Mouse (Mus musculus) embryonic facial prominence, embryonic 14.5 days (tissue): Measurements from ENCODE around the gene Agmo. TPM values are rescaled to one million over a fixed set of nuclear protein-coding genes. Genes with fewer than 3 reads are reported as not detected.

ENCODE experiments used
- ATAC-seq: fragments of 200-750 bp; cut with Nextera tagmentation; 2 replicates; pipeline ENCODE4 v1.8.0; 2017; ENCODE audit warnings: low read depth, moderate number of reproducible peaks, moderate TSS enrichment
- DNase-seq: peaks from one replicate; pipeline ENCODE4 v3.0.0-alpha.2; 2015; ENCODE audit warnings: low spot score
- H3K27ac ChIP-seq: fragments of 300-500 bp; sonication (generic); replicated peaks from 2 replicates; pipeline ENCODE4 v1.5.1; 2014; ENCODE audit warnings: low read depth, mild to moderate bottlenecking, low read length, moderate library complexity
- H3K27me3 ChIP-seq: fragments of 300-500 bp; sonication (generic); replicated peaks from 2 replicates; pipeline ENCODE4 v1.6.1; 2014; ENCODE audit warnings: low read length; ENCODE audit not compliant: control insufficient read depth, insufficient read depth
- H3K36me3 ChIP-seq: fragments of 300-500 bp; sonication (generic); 2 replicates; pipeline ENCODE4 v1.6.1; 2014; ENCODE audit warnings: low read length, mixed read lengths; ENCODE audit not compliant: control insufficient read depth, insufficient read depth
- H3K4me1 ChIP-seq: fragments of 300-500 bp; sonication (generic); 2 replicates; pipeline ENCODE4 v1.6.1; 2014; ENCODE audit warnings: antibody characterized with exemption, low read length; ENCODE audit not compliant: control insufficient read depth, insufficient read depth
- H3K4me2 ChIP-seq: fragments of 300-500 bp; sonication (generic); 2 replicates; pipeline ENCODE4 v1.6.1; 2014; ENCODE audit warnings: low read depth, mild to moderate bottlenecking, low read length, moderate library complexity, mixed read lengths
- H3K4me3 ChIP-seq: fragments of 300-500 bp; sonication (generic); 2 replicates; pipeline ENCODE4 v1.5.1; 2014; ENCODE audit warnings: low read depth, mild to moderate bottlenecking, low read length
- H3K9ac ChIP-seq: fragments of 300-500 bp; sonication (generic); 2 replicates; pipeline ENCODE4 v1.6.1; 2014; ENCODE audit warnings: low read depth, mild to moderate bottlenecking, low read length, moderate library complexity, mixed read lengths
- H3K9me3 ChIP-seq: fragments of 300-500 bp; sonication (generic); 2 replicates; pipeline ENCODE4 v1.6.1; 2016; ENCODE audit warnings: low read length; ENCODE audit not compliant: control insufficient read depth
- WGBS: fragments of 180-500 bp; shearing (Covaris S2); extraction: QIAGEN DNeasy Blood & Tissue Kit; methylation state at CpG from one replicate; pipeline ENCODE4 v1.1.7; 2014; 5-methylcytosine and 5-hydroxymethylcytosine counted together
- polyA plus RNA-seq: library from polyadenylated mRNA; unstranded; fragments of >200 nt; fragmentation: Nextera tagmentation; extraction: Ambion mirVana; gene quantifications from 2 replicates; pipeline ENCODE4 v1.2.1, GENCODE M21; 2014

Gene Agmo
- polyA plus RNA-seq, 1 experiment from 2014 or later, result 1.6 TPM

- Histone ChIP-seq H3K36me3 (no peaks in the 10 kb centered on the region), H3K4me3 (no peak overlapping the region), H3K27ac (no peak overlapping the region), H3K4me1 (no peaks in the 10 kb centered on the region), H3K4me2 (no peak overlapping the region), H3K9ac (no peak overlapping the region), H3K27me3 (no peaks in the 10 kb centered on the region), H3K9me3 (no peaks in the 10 kb centered on the region)
- 100% methylated on average over 3 of the region's 3 CpGs for WGBS
- DNase-seq, result no peak
- ATAC-seq, result no peak
Measured at GRCm38 (mm10) chr12:37263685-37264084, 22.2 kb downstream of the Agmo start.

- no peak overlapping the region for H3K4me2 ChIP-seq
- no peak overlapping the region for H3K4me3 ChIP-seq
- H3K9ac ChIP-seq, result no peak overlapping the region
- H3K4me1 ChIP-seq, result no peaks in the 10 kb centered on the region
- H3K27ac ChIP-seq, result no peak overlapping the region
- no peaks in the 10 kb centered on the region for H3K9me3 ChIP-seq
- DNase-seq, result peak; percentile 22
- no peak for ATAC-seq
- whole genome bisulfite sequencing, result 58% methylated on average over 6 of the region's 6 CpGs
- H3K27me3 ChIP-seq, result no peaks in the 10 kb centered on the region
- no peaks in the 10 kb centered on the region for H3K36me3 ChIP-seq
Measured at GRCm38 (mm10) chr12:37268636-37269152, 27.3 kb downstream of the Agmo start.

- 70% methylated on average over 3 of the region's 3 CpGs for WGBS
- no peak overlapping the region for H3K4me3 ChIP-seq
- ATAC-seq (no peak), DNase-seq (no peak)
- no peaks in the 10 kb centered on the region for H3K27me3 ChIP-seq
- H3K4me1 ChIP-seq, result no peaks in the 10 kb centered on the region
- H3K4me2 ChIP-seq, result no peak overlapping the region
- H3K9me3 ChIP-seq, result no peaks in the 10 kb centered on the region
- no peak overlapping the region for H3K9ac ChIP-seq
- H3K27ac ChIP-seq, result no peak overlapping the region
- H3K36me3 ChIP-seq, result no peaks in the 10 kb centered on the region
Measured at GRCm38 (mm10) chr12:37272660-37273059, 31.2 kb downstream of the Agmo start.

GRCm38 (mm10) chr12:37273964-37274657, 32.7 kb downstream of the Agmo start:
- H3K36me3 ChIP-seq, result no peaks in the 10 kb centered on the region
- H3K27ac ChIP-seq, result no peak overlapping the region
- no peaks in the 10 kb centered on the region for H3K9me3 ChIP-seq
- no peak overlapping the region for H3K4me3 ChIP-seq
- H3K4me1 ChIP-seq, result no peaks in the 10 kb centered on the region
- DNase-seq (no peak), ATAC-seq (no peak)
- no peaks in the 10 kb centered on the region for H3K27me3 ChIP-seq
- H3K9ac ChIP-seq, result no peak overlapping the region
- H3K4me2 ChIP-seq, result no peak overlapping the region
- 82% methylated on average over 5 of the region's 5 CpGs for WGBS

GRCm38 (mm10) chr12:37274658-37275019, 33.2 kb downstream of the Agmo start:
- Histone ChIP-seq H3K4me2 (no peak overlapping the region), H3K4me1 (no peaks in the 10 kb centered on the region), H3K9ac (no peak overlapping the region), H3K36me3 (no peaks in the 10 kb centered on the region), H3K9me3 (no peaks in the 10 kb centered on the region), H3K27ac (no peak overlapping the region), H3K4me3 (no peak overlapping the region), H3K27me3 (no peaks in the 10 kb centered on the region)
- DNase-seq (no peak), ATAC-seq (no peak)
- 65% methylated on average over 2 of the region's 2 CpGs for WGBS

- ATAC-seq (no peak), DNase-seq (no peak)
- H3K4me2 ChIP-seq, result no peak overlapping the region
- H3K4me1 ChIP-seq, result no peaks in the 10 kb centered on the region
- no peaks in the 10 kb centered on the region for H3K27me3 ChIP-seq
- WGBS, result 33% methylated on average over 1 of the region's 1 CpGs
- H3K4me3 ChIP-seq, result no peak overlapping the region
- H3K9me3 ChIP-seq, result no peaks in the 10 kb centered on the region
- H3K36me3 ChIP-seq, result no peaks in the 10 kb centered on the region
- no peak overlapping the region for H3K9ac ChIP-seq
- H3K27ac ChIP-seq, result no peak overlapping the region
Measured at GRCm38 (mm10) chr12:37306956-37307466, 65.6 kb downstream of the Agmo start.

- DNase-seq, result no peak
- 35% methylated on average over 1 of the region's 1 CpGs for WGBS
- Histone ChIP-seq H3K4me2 (no peak overlapping the region), H3K9me3 (no peaks in the 10 kb centered on the region), H3K27ac (no peak overlapping the region), H3K9ac (no peak overlapping the region), H3K27me3 (no peaks in the 10 kb centered on the region), H3K4me3 (no peak overlapping the region), H3K36me3 (no peaks in the 10 kb centered on the region), H3K4me1 (no peaks in the 10 kb centered on the region)
- ATAC-seq, result no peak
Measured at GRCm38 (mm10) chr12:37310786-37311185, 69.3 kb downstream of the Agmo start.

GRCm38 (mm10) chr12:37322860-37323259, 81.4 kb downstream of the Agmo start:
- no peak for DNase-seq
- Histone ChIP-seq H3K4me3 (no peak overlapping the region), H3K4me2 (no peak overlapping the region), H3K36me3 (no peaks in the 10 kb centered on the region), H3K4me1 (no peaks in the 10 kb centered on the region), H3K9me3 (no peaks in the 10 kb centered on the region), H3K27me3 (no peaks in the 10 kb centered on the region), H3K9ac (no peak overlapping the region), H3K27ac (no peak overlapping the region)
- WGBS, result 43% methylated on average over 3 of the region's 3 CpGs
- no peak for ATAC-seq

GRCm38 (mm10) chr12:37334987-37335386, 93.5 kb downstream of the Agmo start:
- H3K9me3 ChIP-seq, result no peaks in the 10 kb centered on the region
- H3K9ac ChIP-seq, result no peak overlapping the region
- H3K27ac ChIP-seq, result no peak overlapping the region
- DNase-seq (no peak), ATAC-seq (no peak)
- no peaks in the 10 kb centered on the region for H3K27me3 ChIP-seq
- H3K4me1 ChIP-seq, result no peaks in the 10 kb centered on the region
- no peak overlapping the region for H3K4me2 ChIP-seq
- WGBS, result 41% methylated on average over 5 of the region's 5 CpGs
- H3K4me3 ChIP-seq, result no peak overlapping the region
- no peaks in the 10 kb centered on the region for H3K36me3 ChIP-seq
